9 mouse cellular contexts compared by ENCODE assay signal in genomic region chr11:70236717-70237116, GRCm38 (mm10). TPM values are rescaled to one million over a fixed set of nuclear protein-coding genes. Genes with fewer than 3 reads are reported as not detected.
A peak's percentile ranks its signal among the peaks of the same experiment; 100 is the strongest.
DNase-seq lines count a peak whose midpoint lies in the region; ATAC-seq and TF ChIP-seq lines count a peak whose summit lies in the region.
"Had no signal": no experiment of that assay in that cellular context is flagged by ENCODE, and none has a peak within 500 bp of the region (broad histone marks: within the 10 kb centered on the region; RNA-seq: fewer than 3 reads in every experiment).

No protein-coding gene starts in this region.

- H3ac ChIP-seq in C2C12 (ENCODE audit: control insufficient read depth, insufficient read length, low read depth): peak overlapping the region; percentile 21

- H3K9me3 ChIP-seq in forebrain, embryonic 15.5 days: no peaks in the 10 kb centered on the region
- no peaks in the 10 kb centered on the region for H3K9me3 ChIP-seq in limb, embryonic 15.5 days
- no peaks in the 10 kb centered on the region for H3K9me3 ChIP-seq in stomach, embryonic 15.5 days

- 29% methylated on average over 7 of the region's 7 CpGs for WGBS in forebrain, embryonic 15.5 days
- WGBS in limb, embryonic 15.5 days: 42% methylated on average over 7 of the region's 7 CpGs
- WGBS in stomach, embryonic 15.5 days: 32% methylated on average over 7 of the region's 7 CpGs

- H3K36me3 ChIP-seq in C2C12 (ENCODE audit: control insufficient read depth, insufficient read depth): peaks cover 11% of the 10 kb centered on the region
- peaks cover 15% of the 10 kb centered on the region for H3K36me3 ChIP-seq in forebrain, embryonic 15.5 days
- peaks cover 14% of the 10 kb centered on the region for H3K36me3 ChIP-seq in limb, embryonic 15.5 days
- 0 out of 2 replicates have a peak, but pooled peaks cover 6% of the 10 kb centered on the region for H3K36me3 ChIP-seq in stomach, embryonic 15.5 days

- H3K79me3 ChIP-seq in C2C12 (ENCODE audit: low read depth): peaks cover 21% of the 10 kb centered on the region

- H3K27ac ChIP-seq in forebrain, embryonic 15.5 days (replicated peaks): peak overlapping the region; percentile 93
- H3K27ac ChIP-seq in limb, embryonic 15.5 days: peak overlapping the region; percentile 92
- peak overlapping the region; percentile 90 for H3K27ac ChIP-seq in stomach, embryonic 15.5 days

- peak; percentile 29 to 62 for DNase-seq in adrenal gland, adult (ENCODE audit: inconsistent age in 2 of 2, low spot score in 1 of 2)
- DNase-seq in adrenal gland, postnatal 14 days: no peak
- DNase-seq in ovary, postnatal 36 days (ENCODE audit: low spot score): no peak
- no peak for DNase-seq in adipocyte (ENCODE audit: low spot score)

- H3K4me2 ChIP-seq in forebrain, embryonic 15.5 days (replicated peaks): peak overlapping the region; percentile 97
- H3K4me2 ChIP-seq in limb, embryonic 15.5 days: peak overlapping the region; percentile 88
- peak overlapping the region; percentile 78 for H3K4me2 ChIP-seq in stomach, embryonic 15.5 days

- peaks cover 48% of the 10 kb centered on the region for H3K4me1 ChIP-seq in forebrain, embryonic 15.5 days
- peaks cover 56% of the 10 kb centered on the region for H3K4me1 ChIP-seq in limb, embryonic 15.5 days
- H3K4me1 ChIP-seq in stomach, embryonic 15.5 days: peaks cover 27% of the 10 kb centered on the region

- ATAC-seq in forebrain, embryonic 15.5 days (replicated peaks): no peak
- no peak for ATAC-seq in limb, embryonic 15.5 days (ENCODE audit: insufficient number of reproducible peaks, low FRiP score, low TSS enrichment, low read depth)
- ATAC-seq in stomach, embryonic 15.5 days (ENCODE audit: insufficient read depth, low FRiP score, low read depth): no peak

- H3K27me3 ChIP-seq in C2C12 (ENCODE audit: control insufficient read depth, insufficient read depth, insufficient read length): no peaks in the 10 kb centered on the region
- no peaks in the 10 kb centered on the region for H3K27me3 ChIP-seq in forebrain, embryonic 15.5 days
- H3K27me3 ChIP-seq in limb, embryonic 15.5 days: no peaks in the 10 kb centered on the region
- no peaks in the 10 kb centered on the region for H3K27me3 ChIP-seq in stomach, embryonic 15.5 days (replicated peaks)

- peak overlapping the region; percentile 87 for H3K9ac ChIP-seq in forebrain, embryonic 15.5 days (replicated peaks)
- H3K9ac ChIP-seq in limb, embryonic 15.5 days: 0 out of 2 replicates have a peak overlapping the region, but pooled peaks have one; percentile 67
- H3K9ac ChIP-seq in stomach, embryonic 15.5 days: peak overlapping the region; percentile 77; the same call in 1 of the 2 replicates

- H3K79me2 ChIP-seq in C2C12 (ENCODE audit: control insufficient read depth, insufficient read depth): peaks cover 39% of the 10 kb centered on the region

- peak overlapping the region; percentile 84 for H3K4me3 ChIP-seq in C2C12 (ENCODE audit: insufficient read depth, poor library complexity, severe bottlenecking)
- H3K4me3 ChIP-seq in forebrain, embryonic 15.5 days: peak overlapping the region; percentile 81
- peak overlapping the region; percentile 82 for H3K4me3 ChIP-seq in limb, embryonic 15.5 days
- H3K4me3 ChIP-seq in stomach, embryonic 15.5 days (replicated peaks): peak overlapping the region; percentile 96

- no peak for TF ChIP-seq CTCF in C2C12 (IDR thresholded peaks at IDR 0.05; ENCODE audit: control insufficient read depth, insufficient read depth, insufficient read length)

TF ChIP-seq in C2C12, 6 proteins besides CTCF, POLR2A, EP300 and RAD21:
- TF ChIP-seq MAX (IDR thresholded peaks at IDR 0.05) (no peak), CEBPB (IDR thresholded peaks at IDR 0.05; ENCODE audit: low read depth) (no peak), FOSL1 (IDR thresholded peaks at IDR 0.05; ENCODE audit: insufficient read depth, low read length, poor library complexity, severe bottlenecking) (no peak), USF1 (IDR thresholded peaks at IDR 0.05; ENCODE audit: low read depth) (no peak), MYOD1 (IDR thresholded peaks at IDR 0.05; ENCODE audit: control insufficient read depth, insufficient read length, low read depth) (no peak), MYOG (IDR thresholded peaks at IDR 0.05; ENCODE audit: control insufficient read depth, extremely low read depth, insufficient read length) (no peak)

RNA-seq across cellular contexts. Expression of gene 0610010K14Rik, which starts 1.0 kb away (rescaled TPM):
- 55.7 and 62.4 TPM in 2 replicates for total RNA-seq in adrenal gland, postnatal 14 days (2021)
- 91.7 TPM for polyA plus RNA-seq in C2C12 (2012; fragmentation: generic; extraction: Trizol)
- polyA plus RNA-seq in forebrain, embryonic 15.5 days (2015; fragmentation: Nextera tagmentation; extraction: Ambion mirVana): 191 and 199 TPM in 2 replicates
- polyA plus RNA-seq in limb, embryonic 15.5 days (2015; fragmentation: Nextera tagmentation; extraction: Ambion mirVana): 154 and 172 TPM in 2 replicates
- 141 and 144 TPM in 2 replicates for polyA plus RNA-seq in stomach, embryonic 15.5 days (2015; fragmentation: Nextera tagmentation; extraction: Ambion mirVana)

RNA-seq across cellular contexts. Expression of gene Gm21988, which starts 2.9 kb away (rescaled TPM):
- total RNA-seq in adrenal gland, postnatal 14 days (2021): 3.6 and 5.4 TPM in 2 replicates
- polyA plus RNA-seq in C2C12 (2012; fragmentation: generic; extraction: Trizol): 10.8 TPM
- polyA plus RNA-seq in forebrain, embryonic 15.5 days (2015; fragmentation: Nextera tagmentation; extraction: Ambion mirVana): 12.9 and 13.0 TPM in 2 replicates
- 12.1 TPM in 2 replicates for polyA plus RNA-seq in limb, embryonic 15.5 days (2015; fragmentation: Nextera tagmentation; extraction: Ambion mirVana)
- polyA plus RNA-seq in stomach, embryonic 15.5 days (2015; fragmentation: Nextera tagmentation; extraction: Ambion mirVana): 8.7 and 11.0 TPM in 2 replicates
- total RNA-seq: common myeloid progenitor, adult 5-6 weeks had no signal

RNA-seq across cellular contexts. Expression of gene Rnasek, which starts 2.9 kb away (rescaled TPM):
- 215 and 239 TPM in 2 replicates for total RNA-seq in adrenal gland, postnatal 14 days (2021)
- polyA plus RNA-seq in C2C12 (2012; fragmentation: generic; extraction: Trizol): 300 TPM
- polyA plus RNA-seq in forebrain, embryonic 15.5 days (2015; fragmentation: Nextera tagmentation; extraction: Ambion mirVana): 271 and 278 TPM in 2 replicates
- polyA plus RNA-seq in limb, embryonic 15.5 days (2015; fragmentation: Nextera tagmentation; extraction: Ambion mirVana): 219 and 226 TPM in 2 replicates
- 196 and 222 TPM in 2 replicates for polyA plus RNA-seq in stomach, embryonic 15.5 days (2015; fragmentation: Nextera tagmentation; extraction: Ambion mirVana)

RNA-seq across cellular contexts. Expression of gene Bcl6b, which starts 7.1 kb away (rescaled TPM):
- total RNA-seq in adrenal gland, postnatal 14 days (2021): 27.0 and 28.1 TPM in 2 replicates
- polyA plus RNA-seq in C2C12 (2012; fragmentation: generic; extraction: Trizol): 9.3 TPM
- 5.7 and 6.1 TPM in 2 replicates for polyA plus RNA-seq in forebrain, embryonic 15.5 days (2015; fragmentation: Nextera tagmentation; extraction: Ambion mirVana)
- polyA plus RNA-seq in limb, embryonic 15.5 days (2015; fragmentation: Nextera tagmentation; extraction: Ambion mirVana): 12.1 and 13.9 TPM in 2 replicates
- polyA plus RNA-seq in stomach, embryonic 15.5 days (2015; fragmentation: Nextera tagmentation; extraction: Ambion mirVana): 10.9 and 13.6 TPM in 2 replicates

RNA-seq across cellular contexts. Expression of gene Slc16a13, which starts 15.9 kb away (rescaled TPM):
- 5.3 and 5.6 TPM in 2 replicates for total RNA-seq in adrenal gland, postnatal 14 days (2021)
- polyA plus RNA-seq in C2C12 (2012; fragmentation: generic; extraction: Trizol): 22.0 TPM
- polyA plus RNA-seq in forebrain, embryonic 15.5 days (2015; fragmentation: Nextera tagmentation; extraction: Ambion mirVana): 14.9 and 17.7 TPM in 2 replicates
- polyA plus RNA-seq in limb, embryonic 15.5 days (2015; fragmentation: Nextera tagmentation; extraction: Ambion mirVana): 11.0 and 12.3 TPM in 2 replicates
- polyA plus RNA-seq in stomach, embryonic 15.5 days (2015; fragmentation: Nextera tagmentation; extraction: Ambion mirVana): 6.9 and 9.8 TPM in 2 replicates

Comparison
In these comparisons a context has a peak if more than half of its experiments do, and no peak if none do; other contexts are left out.
1. DNase-seq: peak in adrenal gland, adult (2 of 2); none in adrenal gland, postnatal 14 days (single experiment), ovary, postnatal 36 days (single experiment) and adipocyte (single experiment).
2. Peak in every context shown above with its lines, with median percentiles within 50 percentile points of each other: H3K4me3 ChIP-seq, H3K27ac ChIP-seq, H3K4me2 ChIP-seq and H3K9ac ChIP-seq.